Mouse (Mus musculus): ENCODE measurements at regions not wholly inside any gene's neighbourhood (a gene's known extent, or its start where the extent isn't known, plus 50 kb on each side); places are given as distances from the start of the nearest gene placed in this dataset.

- TF ChIP-seq CTCF (IDR thresholded peaks at IDR 0.05; ENCODE audit: low read depth) (no peak), EP300 (IDR thresholded peaks at IDR 0.05; ENCODE audit: low read depth) (no peak)
These were observed 75.9 kb upstream of the Gm9747 start for GRCm38 (mm10) chr1:82157013-82157412.
